Mouse (Mus musculus) thymus, postnatal 36 days (tissue): ENCODE results near the gene Adamtsl2.
A peak's percentile ranks its signal among the peaks of the same experiment; 100 is the strongest.

Experiments used
- DNase-seq, 2 experiments: peaks; one replicate each; pipeline ENCODE4 v3.0.0; 2022; ENCODE audit warnings: mixed read lengths in 2 of 2

Gene Adamtsl2

DNA sequence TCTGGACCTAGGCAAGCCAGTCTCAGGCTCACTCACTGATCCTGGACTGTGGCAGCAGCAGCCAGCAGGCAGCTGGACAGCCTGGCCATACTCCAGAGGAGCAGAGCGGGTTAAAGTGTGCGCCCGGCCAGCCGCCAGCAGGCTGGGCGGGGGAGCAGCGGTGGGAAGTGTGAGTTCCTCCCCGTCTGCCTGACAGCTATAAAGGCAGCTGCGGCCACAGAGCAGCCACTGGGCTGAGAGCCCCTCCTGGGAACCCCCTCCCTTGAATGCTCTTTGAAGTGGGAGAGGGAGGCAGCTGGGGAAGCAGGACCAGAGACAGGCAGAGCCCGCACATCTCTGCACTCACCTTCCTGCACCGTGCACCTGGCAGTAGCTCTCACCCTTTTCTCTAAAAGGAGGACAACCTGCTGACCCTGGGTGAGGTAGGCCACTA is at the start of gene Adamtsl2:
TSS of gene Adamtsl2 (plus strand) at position 228 of the 433 bp plus-strand sequence.
- peak; percentile 62 to 82 for DNase-seq

DNA sequence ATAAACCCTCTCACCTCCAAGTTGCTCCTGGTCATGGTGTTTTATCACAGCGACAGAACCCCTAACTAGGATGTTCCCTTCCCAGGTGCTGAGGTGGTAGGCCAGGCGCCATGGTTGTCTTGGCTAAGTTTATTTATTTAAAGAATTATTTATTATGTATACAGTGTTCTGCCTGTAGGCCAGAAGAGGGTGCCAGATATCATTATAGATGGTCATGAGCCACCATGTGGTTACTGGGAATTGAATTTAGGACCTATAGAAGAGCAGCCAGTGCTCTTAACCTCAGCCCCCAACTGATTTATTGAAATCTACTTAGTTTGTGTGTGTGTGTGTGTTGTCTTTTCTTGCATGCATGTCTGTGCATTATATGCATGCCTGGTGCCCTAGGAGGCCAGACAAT is 46.8 kb upstream of the Adamtsl2 start:
- DNase-seq: no peak

- DNase-seq: no peak
These were observed 43.2 kb upstream of the Adamtsl2 start for GRCm38 (mm10) chr2:27036003-27036402.

GRCm38 (mm10) chr2:27037008-27037407 is 42.2 kb upstream of the Adamtsl2 start:
- no peak for DNase-seq

GRCm38 (mm10) chr2:27038596-27038995 is 40.6 kb upstream of the Adamtsl2 start:
- peak; percentile 64 to 67 for DNase-seq

DNA sequence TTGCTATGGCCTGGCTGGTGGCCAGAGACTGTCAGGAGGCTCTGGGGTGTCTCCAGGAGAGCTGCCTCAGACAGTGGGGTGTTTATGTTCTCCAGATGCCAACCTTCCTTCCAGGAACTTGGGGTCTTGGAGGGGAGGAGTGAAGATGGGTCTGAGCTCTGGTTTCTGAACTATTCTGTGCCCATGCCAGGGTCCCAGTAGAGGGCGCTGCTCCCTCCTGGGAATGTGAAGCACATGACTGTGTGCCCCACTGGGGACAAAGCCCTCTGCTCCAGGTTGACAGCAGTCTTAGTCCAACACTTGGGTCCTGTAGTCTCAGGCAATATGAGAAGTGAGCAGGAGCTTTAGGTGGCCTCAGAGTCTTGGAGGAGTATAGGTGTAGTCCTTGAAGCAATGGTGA is 39.9 kb upstream of the Adamtsl2 start:
- peak; percentile 34 to 49 for DNase-seq

DNA sequence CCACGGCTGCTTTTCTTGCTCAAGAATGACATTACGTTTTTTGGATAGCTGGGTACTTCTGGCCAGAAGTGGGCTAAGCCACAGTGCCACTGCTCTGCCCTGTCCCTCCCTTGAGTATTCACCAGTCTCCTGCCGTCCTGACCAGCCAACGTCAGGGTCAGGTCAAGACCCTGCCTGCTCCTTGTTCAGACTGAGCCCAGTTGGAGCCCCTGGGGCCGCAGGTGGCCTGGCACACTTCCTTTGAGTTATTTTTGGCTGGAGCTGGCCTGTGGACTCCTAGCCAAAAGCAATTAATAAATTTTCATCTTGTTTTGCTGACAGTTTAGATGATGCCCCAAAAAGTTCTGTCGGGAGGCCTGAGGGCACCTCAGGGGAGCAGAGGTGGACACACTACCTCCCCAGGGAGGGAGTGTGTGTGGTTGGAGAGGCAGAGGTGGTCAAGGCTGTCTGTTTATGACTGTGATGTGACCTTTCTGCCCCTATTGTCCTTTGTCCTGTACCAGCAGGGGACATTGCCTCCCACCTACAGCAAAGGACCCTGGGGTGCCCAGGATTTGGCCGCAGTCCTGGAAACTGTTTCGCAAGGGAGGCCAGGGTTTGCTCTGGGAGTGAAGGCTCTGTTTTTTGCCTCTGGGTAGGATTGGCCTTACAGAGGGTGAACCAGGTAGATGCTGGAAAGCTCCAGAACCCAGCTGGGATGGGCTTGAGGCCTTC is 36.9 kb upstream of the Adamtsl2 start:
- no peak for DNase-seq

DNA sequence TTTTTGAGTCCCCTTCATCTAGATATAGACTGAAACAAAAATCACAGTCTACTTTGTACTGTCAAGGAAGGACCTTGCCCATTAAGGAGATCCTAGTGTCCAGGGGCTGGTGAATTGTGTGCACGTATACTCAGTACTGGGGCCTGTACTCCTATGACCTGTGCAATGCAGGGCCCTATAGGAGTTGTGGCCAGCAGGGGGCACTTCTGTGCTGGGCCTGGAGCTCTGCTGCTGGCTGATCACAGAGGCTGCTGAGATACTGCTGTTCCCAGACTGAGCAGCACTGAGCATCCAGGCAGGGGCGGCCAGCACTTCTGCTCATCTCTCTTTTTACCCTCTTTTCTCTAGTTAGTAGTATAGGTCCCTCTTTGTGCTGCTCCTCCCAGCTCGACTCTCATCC is 35.7 kb upstream of the Adamtsl2 start:
- DNase-seq: peak; percentile 85

DNA sequence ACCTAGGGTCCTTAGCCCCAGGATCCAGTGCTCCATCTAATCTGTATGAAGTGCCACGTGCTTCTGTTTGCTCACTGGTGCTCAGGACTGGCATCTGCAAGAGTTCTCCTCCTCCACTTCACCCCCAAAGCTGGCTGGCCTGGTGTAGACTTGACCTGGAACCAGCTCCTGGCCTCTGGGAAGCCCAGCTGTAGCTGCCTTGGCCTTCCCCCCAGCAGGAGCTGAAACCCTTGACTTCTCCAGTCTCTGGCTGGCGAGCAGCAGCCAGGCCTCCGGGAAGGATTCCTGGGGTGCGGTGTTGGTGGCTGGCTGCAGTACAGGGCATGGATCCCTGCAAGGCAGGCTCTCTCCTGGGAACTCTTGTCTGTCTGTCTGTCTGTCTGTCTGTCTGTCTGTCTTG is 35.0 kb upstream of the Adamtsl2 start:
- no peak for DNase-seq

DNA sequence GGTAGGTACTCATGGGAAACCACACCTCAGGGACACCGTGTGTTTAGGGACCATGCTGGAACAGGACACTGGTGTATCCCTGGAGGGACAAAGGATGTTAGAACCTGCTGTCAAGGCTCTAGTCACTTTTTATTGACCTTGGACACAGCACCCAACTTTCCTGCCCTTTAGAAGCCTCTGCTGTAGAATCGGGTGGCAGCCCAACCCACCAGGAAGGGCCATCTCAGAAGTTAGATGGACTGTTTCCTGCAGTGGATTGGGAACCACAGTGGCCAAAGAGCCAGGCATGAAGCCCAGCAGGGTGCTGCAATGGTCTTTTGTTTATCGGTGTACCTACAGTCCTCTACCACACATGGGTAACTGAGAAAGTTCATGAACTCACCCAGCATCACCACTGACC is 34.5 kb upstream of the Adamtsl2 start:
- DNase-seq: no peak

DNA sequence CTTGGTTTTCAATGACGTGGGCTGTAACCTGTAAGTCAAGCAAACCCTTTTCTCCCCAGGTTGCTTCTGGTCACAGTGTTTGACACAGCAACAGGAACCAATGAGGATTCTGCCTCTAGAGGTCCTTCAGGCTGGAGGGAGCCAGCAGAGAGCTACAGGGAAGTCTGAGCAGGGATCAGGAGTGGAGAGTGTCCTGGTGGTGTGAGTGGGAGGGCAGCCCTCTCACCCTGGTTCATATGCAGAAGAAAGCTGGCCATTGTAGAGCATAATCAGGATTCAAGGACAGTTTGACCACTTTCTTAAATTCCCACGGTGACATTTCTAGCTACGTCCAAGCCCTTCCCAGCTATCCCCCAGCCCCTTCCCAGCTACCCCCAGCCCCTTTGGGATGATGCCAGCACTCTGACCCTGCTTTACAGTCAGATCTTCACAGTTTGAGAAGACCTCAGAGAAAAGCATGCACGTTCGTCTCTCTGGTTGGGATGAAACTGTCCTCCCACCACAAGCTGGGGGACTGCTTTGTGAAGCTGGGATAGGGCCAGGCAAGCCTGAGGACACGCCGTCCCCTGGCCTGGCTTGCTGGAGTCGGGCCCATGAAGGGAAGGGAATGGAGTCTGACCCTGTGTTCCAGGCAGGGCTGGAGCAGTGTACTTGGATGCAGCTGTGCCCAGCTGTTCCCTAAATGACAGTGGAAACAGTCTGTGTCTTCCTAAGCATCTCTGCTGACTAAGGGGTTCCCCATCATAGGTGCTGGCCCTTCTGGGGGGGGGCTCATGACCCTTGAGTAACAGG is 33.0 kb upstream of the Adamtsl2 start:
- no peak for DNase-seq

DNA sequence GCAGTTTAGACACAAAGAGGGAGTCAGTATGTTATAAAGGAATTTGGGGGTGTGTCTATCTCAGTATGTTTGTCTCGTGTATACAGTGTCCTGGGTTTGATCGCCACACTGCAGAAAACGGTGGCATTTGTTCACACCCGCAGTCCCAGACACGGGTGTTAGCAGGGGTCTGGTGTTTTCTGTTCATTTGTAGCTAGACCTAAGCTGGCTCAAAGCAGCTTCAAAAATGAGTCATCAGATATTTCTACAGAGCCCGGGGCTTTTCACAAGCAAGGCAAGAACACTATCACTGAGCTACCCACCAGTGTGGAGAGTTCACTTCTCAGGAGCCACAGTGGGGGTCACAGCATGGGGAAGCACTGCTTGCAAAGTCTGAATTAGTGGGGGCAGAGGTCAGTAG is 29.8 kb upstream of the Adamtsl2 start:
- DNase-seq: no peak

DNA sequence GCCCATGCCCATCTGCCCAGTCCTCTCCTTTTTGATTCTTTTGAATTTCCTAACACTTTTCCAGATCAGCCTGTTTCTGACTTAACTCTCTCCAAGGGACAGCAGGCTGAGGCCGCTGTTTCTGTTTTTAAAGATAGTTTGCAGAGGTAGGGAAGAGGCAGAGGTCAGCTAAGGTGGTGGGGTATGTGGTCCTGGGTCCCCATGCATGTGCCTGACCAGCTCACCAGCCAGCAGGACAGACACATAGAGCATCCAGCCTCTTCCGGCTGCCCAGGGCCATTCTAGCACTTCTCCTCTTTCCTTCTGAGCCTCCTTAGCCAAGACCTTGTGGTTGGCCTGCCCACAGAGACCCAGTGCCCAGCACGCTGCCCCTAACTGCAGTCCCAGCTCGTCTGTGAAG is 20.9 kb upstream of the Adamtsl2 start:
- DNase-seq: no peak

DNA sequence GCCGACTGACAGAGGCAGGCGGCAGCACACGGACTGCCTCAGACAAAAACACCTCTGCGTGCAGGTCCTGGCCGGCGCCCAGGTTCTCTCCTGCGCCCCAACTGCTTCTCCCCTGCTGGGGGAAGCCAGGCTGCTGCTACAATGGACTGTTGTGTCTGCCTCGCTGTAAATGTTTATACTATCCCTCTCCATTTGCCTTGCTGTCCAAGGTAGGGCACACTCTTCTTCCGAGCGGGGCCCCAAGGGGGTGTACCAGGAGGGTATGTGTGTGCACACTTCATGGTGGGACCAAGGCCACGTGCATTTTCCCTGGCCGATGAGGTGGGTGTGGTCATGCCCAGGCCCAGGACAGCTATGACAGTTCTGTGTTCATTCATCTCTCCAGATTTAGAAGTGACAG is 20.4 kb upstream of the Adamtsl2 start:
- no peak for DNase-seq

DNA sequence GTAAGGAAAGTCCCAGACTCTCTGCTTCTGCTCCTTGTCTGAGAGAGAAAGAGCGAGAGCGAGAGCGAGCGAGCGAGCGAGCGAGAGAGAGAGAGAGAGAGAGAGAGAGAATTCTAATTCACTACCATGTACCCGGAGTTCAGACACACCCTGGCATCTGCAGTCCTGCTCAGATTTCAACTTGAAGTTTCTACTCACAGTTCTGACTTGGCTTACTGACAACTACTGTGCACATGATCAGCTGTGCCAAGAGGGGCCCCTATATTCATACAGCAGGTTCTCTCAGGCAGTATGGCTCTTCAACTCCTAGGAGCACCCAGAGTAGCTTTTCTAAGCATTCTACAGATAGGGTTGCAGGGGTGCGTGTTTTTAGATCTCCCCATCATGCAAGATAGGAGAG is 20.0 kb upstream of the Adamtsl2 start:
- DNase-seq: no peak

GRCm38 (mm10) chr2:27067124-27067523 is 12.1 kb upstream of the Adamtsl2 start:
- no peak for DNase-seq

GRCm38 (mm10) chr2:27067996-27068395 is 11.2 kb upstream of the Adamtsl2 start:
- no peak for DNase-seq

GRCm38 (mm10) chr2:27069646-27070045 is 9.5 kb upstream of the Adamtsl2 start:
- DNase-seq: no peak

DNA sequence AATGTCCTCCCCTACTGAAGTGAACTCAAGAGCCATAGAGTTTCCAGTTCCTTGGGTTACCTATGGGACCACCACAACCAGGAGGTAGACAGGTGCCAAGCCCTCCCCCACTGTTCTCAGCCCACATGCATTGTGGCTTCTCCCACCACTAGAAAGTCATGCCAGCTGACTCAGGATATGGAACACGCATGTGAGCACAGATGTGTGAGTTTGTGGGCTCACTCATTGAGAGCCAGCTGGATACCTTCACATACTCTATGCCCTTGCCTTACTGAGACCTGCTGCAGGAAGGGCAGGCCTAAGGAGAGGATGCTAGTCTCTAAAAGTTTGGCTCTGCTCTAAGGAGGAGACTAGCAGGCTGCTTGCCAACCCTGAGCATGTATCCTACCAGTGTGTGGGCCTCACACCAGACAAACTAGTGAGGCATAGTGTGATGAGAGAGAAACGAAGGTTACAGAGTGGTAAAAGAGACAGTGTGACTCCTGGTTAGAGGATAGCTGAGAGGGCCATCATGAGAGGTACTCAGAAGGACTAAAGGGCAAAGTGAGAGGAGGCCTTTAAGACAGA is 8.8 kb upstream of the Adamtsl2 start:
- peak; percentile 52 to 72 for DNase-seq

DNA sequence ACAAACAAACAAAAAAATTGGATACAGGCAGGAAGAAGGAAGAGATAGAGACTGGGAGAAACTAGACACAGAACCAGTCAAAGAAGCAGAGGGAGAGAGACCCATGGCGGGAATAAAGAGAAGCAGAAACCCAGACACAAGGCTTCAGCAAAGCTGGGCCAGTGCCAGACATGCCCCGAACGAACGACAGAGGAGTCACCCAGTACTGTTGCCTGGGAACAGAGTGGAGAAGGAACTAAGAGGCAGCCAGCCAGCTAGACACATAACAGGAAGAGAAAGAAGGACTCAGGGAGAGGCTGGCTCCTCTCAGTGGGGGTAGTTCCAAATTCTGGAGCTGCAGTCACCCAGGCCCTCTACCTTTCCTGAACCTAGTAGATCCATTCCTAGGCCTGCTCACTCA is 8.0 kb upstream of the Adamtsl2 start:
- no peak for DNase-seq

DNA sequence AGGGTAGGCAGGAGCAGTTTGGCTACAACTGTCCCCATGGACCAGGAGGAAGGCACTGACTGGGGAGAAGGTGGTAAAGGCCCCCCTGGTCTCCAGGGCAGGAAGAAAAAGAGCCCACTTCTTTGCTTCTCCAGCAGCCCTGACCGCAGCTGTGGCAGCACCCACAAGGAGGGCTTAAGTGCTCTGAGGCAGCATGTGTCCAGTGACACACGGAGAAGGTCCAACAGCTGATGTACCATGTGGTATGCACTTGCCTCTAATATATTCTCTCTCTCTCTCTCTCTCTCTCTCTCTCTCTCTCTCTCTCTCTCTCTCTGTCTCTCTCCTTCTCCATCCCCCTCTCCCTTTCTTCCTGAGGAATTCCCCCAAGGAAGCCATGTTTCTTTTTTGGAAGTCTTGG is 7.2 kb upstream of the Adamtsl2 start, which contains the start of gene Mymk:
TSS of gene Mymk (minus strand) at position 202 of the 400 bp plus-strand sequence.
- DNase-seq: no peak

DNA sequence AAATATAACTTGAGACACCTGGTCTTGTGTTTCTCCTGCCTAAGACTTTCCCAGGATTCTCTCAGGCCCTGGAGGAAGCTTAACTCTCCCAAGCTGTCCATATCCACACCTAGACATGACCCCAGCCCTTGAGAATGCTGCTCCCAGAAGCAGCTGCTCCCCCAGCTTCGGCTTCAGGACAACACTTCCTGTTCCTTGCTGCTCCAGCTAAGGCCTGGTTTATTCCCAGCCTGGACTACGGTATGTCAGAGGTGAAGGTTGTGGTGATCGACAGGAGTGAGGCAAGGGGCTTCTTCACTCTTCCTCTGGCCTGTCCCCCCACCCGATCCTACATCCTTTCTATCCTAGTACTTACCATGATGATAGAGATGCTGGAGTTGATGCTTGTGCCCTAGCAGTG is 5.8 kb upstream of the Adamtsl2 start:
- no peak for DNase-seq

DNA sequence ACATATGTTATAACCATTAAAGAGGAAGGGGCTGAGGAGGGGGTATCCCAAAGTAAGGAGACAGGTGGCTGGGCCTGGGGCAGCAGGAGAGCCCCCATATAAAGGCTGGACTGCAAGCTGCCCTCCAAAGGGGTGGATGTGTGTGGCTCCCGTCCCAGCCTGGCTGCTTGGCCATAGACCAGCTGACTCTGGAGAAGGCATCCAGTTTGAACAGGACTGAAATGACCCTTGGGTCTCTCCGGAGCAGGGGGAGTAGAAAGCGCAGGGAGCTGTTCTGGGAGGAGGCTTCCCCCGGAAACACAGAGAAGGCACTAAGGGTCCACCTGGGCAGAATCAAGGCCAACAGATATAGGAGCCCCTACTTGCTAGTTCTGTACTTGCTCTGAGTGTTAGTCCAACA is 4.4 kb upstream of the Adamtsl2 start:
- DNase-seq: no peak

DNA sequence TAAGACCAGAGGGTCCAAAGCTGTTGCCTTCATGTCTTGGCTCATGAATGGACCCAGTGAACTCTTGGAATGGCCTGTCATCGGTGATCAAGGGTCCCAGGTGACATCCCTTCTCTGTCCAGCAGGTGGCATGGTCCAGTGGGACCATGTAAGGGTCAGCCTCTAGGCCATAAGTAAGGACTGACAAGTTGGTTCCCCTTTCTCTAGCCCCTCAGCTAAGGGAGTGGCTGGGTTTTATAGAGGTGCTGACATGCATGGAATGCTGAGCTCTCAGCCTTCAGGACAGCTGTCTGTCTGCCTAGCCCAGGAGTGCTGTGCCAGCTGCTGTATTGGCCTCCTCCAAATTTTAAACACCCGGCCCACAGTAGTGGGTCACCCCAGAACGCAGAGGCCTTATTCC is 3.7 kb upstream of the Adamtsl2 start:
- DNase-seq: peak; percentile 33 to 36
